8 mouse cellular contexts compared by ENCODE assay signal in genomic region chr10:11491956-11492355, GRCm38 (mm10).
DNase-seq lines count a peak whose midpoint lies in the region; ATAC-seq and TF ChIP-seq lines count a peak whose summit lies in the region.

No protein-coding gene starts in this region.

- TF ChIP-seq CTCF in kidney, adult 2 months (conservative IDR thresholded peaks at IDR 0.05; ENCODE audit: insufficient read depth, insufficient read length, low read depth, low read length) = no peak

- H3K36me3 ChIP-seq in kidney, adult 2 months (ENCODE audit: control insufficient read depth, insufficient read depth, low read length) = no peaks in the 10 kb centered on the region
- no peaks in the 10 kb centered on the region for H3K36me3 ChIP-seq in hindbrain, embryonic 14.5 days (replicated peaks; ENCODE audit: control insufficient read depth, insufficient read depth)
- H3K36me3 ChIP-seq in liver, embryonic 12.5 days = no peaks in the 10 kb centered on the region
- H3K36me3 ChIP-seq in stomach, embryonic 16.5 days (ENCODE audit: control insufficient read depth, insufficient read depth, low read length) = no peaks in the 10 kb centered on the region

- no peaks in the 10 kb centered on the region for H3K27me3 ChIP-seq in kidney, adult 2 months (replicated peaks; ENCODE audit: control insufficient read depth, insufficient read depth, low read length)
- H3K27me3 ChIP-seq in hindbrain, embryonic 14.5 days (ENCODE audit: control insufficient read depth, insufficient read depth, low read length) = no peaks in the 10 kb centered on the region
- no peaks in the 10 kb centered on the region for H3K27me3 ChIP-seq in liver, embryonic 12.5 days (replicated peaks)
- no peaks in the 10 kb centered on the region for H3K27me3 ChIP-seq in stomach, embryonic 16.5 days (ENCODE audit: control insufficient read depth, insufficient read depth, low read length)

- peaks cover 11% of the 10 kb centered on the region for H3K9me3 ChIP-seq in hindbrain, embryonic 14.5 days (ENCODE audit: control insufficient read depth, low read length)
- H3K9me3 ChIP-seq in liver, embryonic 12.5 days (replicated peaks) = peaks cover 15% of the 10 kb centered on the region
- peaks cover 4% of the 10 kb centered on the region for H3K9me3 ChIP-seq in stomach, embryonic 16.5 days (replicated peaks; ENCODE audit: control insufficient read depth, low read length)

- no peak overlapping the region for H3K4me2 ChIP-seq in hindbrain, embryonic 14.5 days (replicated peaks)
- H3K4me2 ChIP-seq in liver, embryonic 12.5 days = no peak overlapping the region
- H3K4me2 ChIP-seq in stomach, embryonic 16.5 days (ENCODE audit: low read depth, low read length) = no peak overlapping the region

- WGBS in kidney, adult 2 months = 51% methylated on average over 28 of the region's 28 CpGs
- 41% methylated on average over 28 of the region's 28 CpGs for WGBS in hindbrain, embryonic 14.5 days
- 34% methylated on average over 28 of the region's 28 CpGs for WGBS in liver, embryonic 12.5 days (ENCODE audit: insufficient replicate concordance)
- 43% methylated on average over 28 of the region's 28 CpGs for WGBS in stomach, embryonic 16.5 days

- no peak for TF ChIP-seq POLR2A in kidney, adult 2 months (IDR thresholded peaks at IDR 0.05; ENCODE audit: low read depth, low read length)

- H3K4me3 ChIP-seq in kidney, adult 2 months (ENCODE audit: insufficient read depth, low read depth, low read length) = no peak overlapping the region
- H3K4me3 ChIP-seq in hindbrain, embryonic 14.5 days (replicated peaks; ENCODE audit: low read length) = no peak overlapping the region
- H3K4me3 ChIP-seq in liver, embryonic 12.5 days = no peak overlapping the region
- no peak overlapping the region for H3K4me3 ChIP-seq in stomach, embryonic 16.5 days (replicated peaks; ENCODE audit: low read length)

- peak; percentile 99 for ATAC-seq in erythroid progenitor cell, adult 5-6 weeks (replicated peaks; ENCODE audit: low FRiP score, poor library complexity, severe bottlenecking)
- ATAC-seq in hindbrain, embryonic 14.5 days (ENCODE audit: low FRiP score) = peak; percentile 92
- peak; percentile 100 for ATAC-seq in liver, embryonic 12.5 days
- ATAC-seq in stomach, embryonic 16.5 days (ENCODE audit: insufficient read depth, low FRiP score) = peak; percentile 99

- H3K9ac ChIP-seq in hindbrain, embryonic 14.5 days = no peak overlapping the region
- no peak overlapping the region for H3K9ac ChIP-seq in liver, embryonic 12.5 days
- H3K9ac ChIP-seq in stomach, embryonic 16.5 days (ENCODE audit: low read length) = no peak overlapping the region

- peak; percentile 23 for DNase-seq in kidney, adult 2 months
- no peak for DNase-seq in kidney, adult 9 months
- peak; percentile 97 for DNase-seq in brain, adult 2 months (ENCODE audit: low read depth, low spot score)
- peak; percentile 82 for DNase-seq in hindbrain, embryonic 14.5 days (ENCODE audit: low spot score)
- peak; percentile 99 for DNase-seq in naive thymus-derived CD4-positive, alpha-beta T cell, adult 2 months (ENCODE audit: low read depth)

- no peaks in the 10 kb centered on the region for H3K4me1 ChIP-seq in kidney, adult 2 months (ENCODE audit: control insufficient read depth, insufficient read depth, low read length)
- no peaks in the 10 kb centered on the region for H3K4me1 ChIP-seq in hindbrain, embryonic 14.5 days (replicated peaks; ENCODE audit: control insufficient read depth, insufficient read depth, low read length)
- no peaks in the 10 kb centered on the region for H3K4me1 ChIP-seq in liver, embryonic 12.5 days
- H3K4me1 ChIP-seq in stomach, embryonic 16.5 days (ENCODE audit: control insufficient read depth, insufficient read depth, low read length) = no peaks in the 10 kb centered on the region

- H3K27ac ChIP-seq in kidney, adult 2 months (ENCODE audit: insufficient read depth, low read depth, low read length) = no peak overlapping the region
- H3K27ac ChIP-seq in hindbrain, embryonic 14.5 days = no peak overlapping the region
- no peak overlapping the region for H3K27ac ChIP-seq in liver, embryonic 12.5 days
- H3K27ac ChIP-seq in stomach, embryonic 16.5 days (ENCODE audit: low read length) = no peak overlapping the region
